Mouse (Mus musculus) ES-E14 (cell line): ENCODE measurements at regions not wholly inside any gene's neighbourhood (a gene's known extent, or its start where the extent isn't known, plus 50 kb on each side); places are given as distances from the start of the nearest gene placed in this dataset.

ENCODE experiments used
- DNase-seq: peaks from one replicate; pipeline ENCODE4 v3.0.0-alpha.2; 2013; ENCODE audit warnings: low read depth, low spot score
- H3K27ac ChIP-seq: 2 replicates; pipeline ENCODE4 v1.5.1; 2012; ENCODE audit warnings: low read depth, mild to moderate bottlenecking, low read length, moderate library complexity, mixed read lengths; ENCODE audit not compliant: poor library complexity, insufficient read depth, severe bottlenecking
- H3K36me3 ChIP-seq: 2 replicates; pipeline ENCODE4 v1.6.1; 2012; ENCODE audit warnings: mild to moderate bottlenecking, low read length, moderate library complexity, mixed read lengths; ENCODE audit not compliant: control insufficient read depth, poor library complexity, insufficient read depth, severe bottlenecking
- H3K4me1 ChIP-seq, 2 experiments: fragments of 150-350 bp in 1 of 2; sonication (generic) in 1 of 2; 2 replicates each; pipeline ENCODE4 v1.6.1; 2012; ENCODE audit warnings: low read length in 2 of 2, mild to moderate bottlenecking in 1 of 2, mixed read lengths in 1 of 2; ENCODE audit not compliant: control insufficient read depth in 2 of 2, insufficient read depth in 2 of 2, poor library complexity in 1 of 2
- H3K4me3 ChIP-seq, 2 experiments: fragments of 150-350 bp in 1 of 2; sonication (generic) in 1 of 2; 2 replicates each; pipeline ENCODE4 v1.5.1; 2012; ENCODE audit warnings: low read length in 2 of 2, low read depth in 1 of 2, mild to moderate bottlenecking in 1 of 2, mixed read lengths in 1 of 2; ENCODE audit not compliant: insufficient read depth in 1 of 2, poor library complexity in 1 of 2, severe bottlenecking in 1 of 2
- H3K9ac ChIP-seq: 2 replicates; pipeline ENCODE4 v1.6.1; 2012; ENCODE audit warnings: low read depth, mild to moderate bottlenecking, low read length, mixed read lengths; ENCODE audit not compliant: poor library complexity, insufficient read depth, severe bottlenecking
- H3K9me3 ChIP-seq: fragments of 150-350 bp; sonication (generic); 2 replicates; pipeline ENCODE4 v1.6.1; 2012; ENCODE audit warnings: low read depth, mild to moderate bottlenecking, low read length; ENCODE audit not compliant: control insufficient read depth, insufficient read depth
- CHD2 ChIP-seq: IDR thresholded peaks from 2 replicates; pipeline ENCODE4 v1.6.1; 2014; ENCODE audit warnings: mild to moderate bottlenecking, low read depth, low read length, inconsistent platforms
- HCFC1 ChIP-seq: IDR thresholded peaks from 2 replicates; pipeline ENCODE4 v1.6.1; 2012; ENCODE audit warnings: low read length, inconsistent platforms, borderline replicate concordance; ENCODE audit not compliant: insufficient read depth
- MAFK ChIP-seq: IDR thresholded peaks from 2 replicates; pipeline ENCODE4 v1.6.1; 2014; ENCODE audit warnings: mild to moderate bottlenecking, low read depth, low read length, inconsistent platforms; ENCODE audit not compliant: insufficient read depth
- ZC3H11A ChIP-seq: IDR thresholded peaks from 2 replicates; pipeline ENCODE4 v1.6.1; 2012; ENCODE audit warnings: low read depth, mild to moderate bottlenecking, inconsistent platforms, low read length, borderline replicate concordance
- ZNF384 ChIP-seq: IDR thresholded peaks from 2 replicates; pipeline ENCODE4 v1.6.1; 2012; ENCODE audit warnings: low read depth, low read length, inconsistent platforms
- in situ Hi-C, 2 experiments: fragments of 600-800 bp; cut with MboI; formaldehyde crosslinking; loops; one replicate each; pipeline ENCODE4 v1.15.1; 2025; ENCODE audit warnings: low sequenced_read_pairs in 2 of 2, inconsistent platforms in 1 of 2; ENCODE audit not compliant: unreplicated experiment in 2 of 2

DNA sequence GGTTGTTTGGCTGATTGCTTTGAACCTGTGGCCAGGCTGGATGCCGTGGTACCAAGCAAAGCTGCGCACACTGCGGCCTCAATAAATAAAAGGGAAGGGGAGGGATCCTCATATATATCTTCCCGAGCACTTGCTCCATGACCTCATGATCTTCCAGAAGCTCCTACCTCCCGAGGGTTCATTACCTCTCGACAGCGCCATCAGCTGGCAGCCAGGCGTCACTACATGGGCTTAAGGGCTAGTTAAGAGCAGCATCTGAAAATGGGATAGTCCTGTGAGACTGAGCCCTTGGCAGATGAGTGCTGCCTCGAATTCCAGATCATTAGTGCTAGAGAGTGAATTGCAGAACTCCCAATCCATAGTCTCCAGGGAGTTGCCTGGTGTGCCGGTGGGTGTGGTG, 134.0 kb downstream of the Zfp281 start:
- H3K4me1 ChIP-seq, result no peaks in the 10 kb centered on the region
- in situ Hi-C loops, result no loop called here
- H3K36me3 ChIP-seq, result no peaks in the 10 kb centered on the region
- H3K4me3 ChIP-seq, result no peak overlapping the region
- no peak overlapping the region for H3K27ac ChIP-seq
- no peaks in the 10 kb centered on the region for H3K9me3 ChIP-seq
- H3K9ac ChIP-seq, result no peak overlapping the region; the same call in 1 of the 2 replicates
- TF ChIP-seq HCFC1, result no peak
- no peak for TF ChIP-seq ZNF384
- TF ChIP-seq MAFK, result no peak
- TF ChIP-seq ZC3H11A, result no peak
- TF ChIP-seq CHD2, result no peak
- peak; percentile 91 for DNase-seq

DNA sequence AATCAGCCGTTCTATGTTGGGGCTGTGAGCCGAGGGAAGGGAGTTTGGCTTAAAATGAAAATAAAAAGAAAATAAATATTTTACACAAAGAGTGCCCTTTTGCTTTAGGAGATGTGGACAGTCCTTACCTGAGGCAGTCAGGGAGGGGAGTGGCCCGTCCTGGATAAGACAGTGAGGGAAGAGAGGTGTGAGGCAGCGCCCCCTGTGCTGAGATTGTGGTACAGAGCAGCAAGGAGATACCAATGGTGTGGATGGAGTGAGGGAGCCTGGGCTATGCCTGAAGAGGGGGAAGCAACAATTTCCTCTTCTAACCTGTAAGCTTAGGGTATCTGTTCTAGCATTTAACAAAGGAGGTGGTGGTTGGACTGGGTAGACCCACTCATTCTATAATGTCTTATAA, 134.5 kb downstream of the Zfp281 start:
- H3K4me1 ChIP-seq, result no peaks in the 10 kb centered on the region
- no peaks in the 10 kb centered on the region for H3K36me3 ChIP-seq
- no peak overlapping the region for H3K27ac ChIP-seq
- no peak for DNase-seq
- no peak overlapping the region for H3K4me3 ChIP-seq
- in situ Hi-C loops, result no loop called here
- no peak overlapping the region for H3K9ac ChIP-seq
- no peak for TF ChIP-seq ZNF384
- no peak for TF ChIP-seq ZC3H11A
- no peak for TF ChIP-seq CHD2
- TF ChIP-seq HCFC1, result no peak
- TF ChIP-seq MAFK, result no peak
- H3K9me3 ChIP-seq, result no peaks in the 10 kb centered on the region

DNA sequence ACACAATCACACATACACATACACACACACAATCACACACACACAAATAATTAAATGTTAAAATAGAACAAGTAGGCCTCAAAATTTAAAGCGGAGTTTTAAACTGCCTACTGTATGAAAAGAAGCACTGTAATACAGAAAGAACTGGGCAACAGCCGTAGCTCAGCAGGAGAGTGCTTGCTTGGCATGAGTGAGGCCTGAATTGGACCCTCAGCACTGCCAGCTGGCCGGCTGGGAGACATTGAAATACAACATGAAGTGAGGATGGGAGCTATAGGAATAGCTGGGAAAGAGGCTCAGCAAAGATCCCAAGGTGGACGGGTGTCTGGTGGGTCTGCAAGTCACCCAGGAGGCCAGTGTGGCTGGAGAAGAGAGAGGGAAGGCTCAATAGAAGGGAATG, 136.8 kb downstream of the Zfp281 start:
- TF ChIP-seq MAFK (no peak), HCFC1 (no peak), CHD2 (no peak), ZC3H11A (no peak), ZNF384 (no peak)
- no peaks in the 10 kb centered on the region for H3K4me1 ChIP-seq
- in situ Hi-C loops, result no loop called here
- H3K9ac ChIP-seq, result no peak overlapping the region
- no peaks in the 10 kb centered on the region for H3K36me3 ChIP-seq
- no peak overlapping the region for H3K27ac ChIP-seq
- H3K4me3 ChIP-seq, result no peak overlapping the region
- no peak for DNase-seq
- H3K9me3 ChIP-seq, result no peaks in the 10 kb centered on the region

DNA sequence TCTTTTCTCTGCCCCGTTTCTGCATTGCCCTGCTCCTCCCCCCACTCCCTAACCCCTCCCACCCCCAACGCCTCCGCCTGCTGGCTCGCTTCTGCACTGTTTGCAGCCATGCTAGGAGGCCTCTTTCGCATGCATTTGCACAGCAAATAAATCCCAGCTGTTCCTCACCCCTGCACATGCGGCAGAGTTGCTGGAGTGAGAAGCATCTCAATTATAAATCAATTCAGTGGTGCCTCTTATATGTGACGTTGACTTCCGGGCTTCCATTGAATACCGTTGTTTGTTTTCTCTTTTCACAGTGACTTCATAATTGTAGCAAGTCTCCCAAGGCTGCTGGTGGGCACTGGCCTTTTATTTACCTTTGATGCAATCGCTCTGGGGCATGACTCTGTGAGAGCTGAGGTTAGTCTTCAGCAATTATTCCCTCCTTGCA, 144.3 kb downstream of the Zfp281 start:
- no peak overlapping the region for H3K4me3 ChIP-seq
- no peaks in the 10 kb centered on the region for H3K36me3 ChIP-seq
- in situ Hi-C loops, result no loop called here
- TF ChIP-seq MAFK (no peak), ZC3H11A (no peak), CHD2 (no peak), ZNF384 (no peak), HCFC1 (no peak)
- no peak for DNase-seq
- no peak overlapping the region for H3K9ac ChIP-seq
- H3K4me1 ChIP-seq, result peaks cover 2 to 8% of the 10 kb centered on the region in 2 experiments; a peak in 2 of 4 replicates
- no peaks in the 10 kb centered on the region for H3K9me3 ChIP-seq
- no peak overlapping the region for H3K27ac ChIP-seq

DNA sequence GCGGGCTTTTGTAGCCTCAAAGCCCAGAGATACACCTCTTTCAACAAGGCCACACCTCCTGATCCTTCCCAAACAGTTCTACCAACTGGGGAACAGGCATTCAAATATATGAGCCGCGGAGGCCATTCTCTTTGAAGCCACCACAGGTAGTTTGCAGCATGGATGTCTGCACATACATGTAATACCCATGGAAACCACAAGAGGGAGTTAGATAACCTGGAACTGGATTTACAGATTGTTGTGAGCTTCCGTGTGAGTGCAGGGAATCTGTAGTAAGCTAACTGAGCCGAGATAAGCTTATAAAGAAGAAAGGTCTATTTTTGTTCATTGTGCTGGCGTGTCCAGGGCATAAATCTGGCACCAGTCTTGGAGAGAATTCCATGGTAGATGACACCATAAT, 149.0 kb downstream of the Zfp281 start:
- peaks cover 0 to 4% of the 10 kb centered on the region in 2 experiments; a peak in 1 of 4 replicates for H3K4me1 ChIP-seq
- in situ Hi-C loops, result loop anchor here in 1 of 2 experiments (5.0 kb wide), 1 partner anchor 344 kb away; no protein-coding TSS in a partner anchor

More for the DNA sequence above, 149.0 kb downstream of the Zfp281 start:
- H3K4me3 ChIP-seq, result no peak overlapping the region
- no peaks in the 10 kb centered on the region for H3K9me3 ChIP-seq
- H3K36me3 ChIP-seq, result no peaks in the 10 kb centered on the region
- no peak overlapping the region for H3K27ac ChIP-seq
- TF ChIP-seq HCFC1 (no peak), ZC3H11A (peak; percentile 66)
- DNase-seq, result peak; percentile 61
- H3K9ac ChIP-seq, result no peak overlapping the region
